Mouse (Mus musculus) small intestine, adult 2 months (tissue): Measurements from ENCODE around the gene Tom1l1. TPM values are rescaled to one million over a fixed set of nuclear protein-coding genes. Genes with fewer than 3 reads are reported as not detected.
"Not testable (repeated sequence)": the region's sequence is repeated elsewhere in the genome, so short reads cannot be mapped to it uniquely, and the experiment has no call there.

ENCODE experiments used
- H3K27ac ChIP-seq: fragments of 200-500 bp; 2 replicates; pipeline ENCODE4 v1.5.1; 2012; ENCODE audit warnings: low read depth, low read length, control low read depth, inconsistent platforms; ENCODE audit not compliant: insufficient read depth
- H3K27me3 ChIP-seq: fragments of 200-500 bp; 2 replicates; pipeline ENCODE4 v1.6.1; 2012; ENCODE audit warnings: mild to moderate bottlenecking, moderate library complexity, low read length, inconsistent platforms; ENCODE audit not compliant: control insufficient read depth, insufficient read depth
- H3K36me3 ChIP-seq: fragments of 200-500 bp; 2 replicates; pipeline ENCODE4 v1.6.1; 2012; ENCODE audit warnings: mild to moderate bottlenecking, low read length, control low read depth, inconsistent platforms; ENCODE audit not compliant: control insufficient read depth, insufficient read depth
- H3K4me1 ChIP-seq: fragments of 200-500 bp; 2 replicates; pipeline ENCODE4 v1.6.1; 2012; ENCODE audit warnings: low read length, inconsistent platforms, mixed read lengths; ENCODE audit not compliant: control insufficient read depth, insufficient read depth, insufficient read length
- H3K4me3 ChIP-seq: fragments of 200-500 bp; 2 replicates; pipeline ENCODE4 v1.5.1; 2012; ENCODE audit warnings: low read depth, mild to moderate bottlenecking, control low read depth, inconsistent platforms, low read length, moderate library complexity
- CTCF ChIP-seq: fragments of 200-500 bp; IDR thresholded peaks from 2 replicates; pipeline ENCODE4 v1.5.1; 2012; ENCODE audit warnings: low read depth, mild to moderate bottlenecking, control low read depth, inconsistent platforms, low read length, moderate library complexity, mixed read lengths; ENCODE audit not compliant: insufficient replicate concordance, insufficient read length; ENCODE audit errors: extremely low read depth
- POLR2A ChIP-seq: fragments of 200-500 bp; IDR thresholded peaks from 2 replicates; pipeline ENCODE4 v1.6.1; 2012; ENCODE audit warnings: low read depth, mild to moderate bottlenecking, control low read depth, inconsistent platforms, low read length, moderate library complexity
- WGBS: fragments of 180-500 bp; shearing (Covaris S2); methylation state at CpG from one replicate; pipeline ENCODE4 v1.1.7; 2018; 5-methylcytosine and 5-hydroxymethylcytosine counted together
- polyA plus RNA-seq: library from polyadenylated mRNA; depleted of rRNA; stranded (reverse); fragments of >200 nt; gene quantifications from 2 replicates; pipeline ENCODE4 v1.2.3, GENCODE M21; 2012; rRNA removed

The Tom1l1 gene
- 5.4 and 9.7 TPM in 2 replicates for polyA plus RNA-seq

DNA sequence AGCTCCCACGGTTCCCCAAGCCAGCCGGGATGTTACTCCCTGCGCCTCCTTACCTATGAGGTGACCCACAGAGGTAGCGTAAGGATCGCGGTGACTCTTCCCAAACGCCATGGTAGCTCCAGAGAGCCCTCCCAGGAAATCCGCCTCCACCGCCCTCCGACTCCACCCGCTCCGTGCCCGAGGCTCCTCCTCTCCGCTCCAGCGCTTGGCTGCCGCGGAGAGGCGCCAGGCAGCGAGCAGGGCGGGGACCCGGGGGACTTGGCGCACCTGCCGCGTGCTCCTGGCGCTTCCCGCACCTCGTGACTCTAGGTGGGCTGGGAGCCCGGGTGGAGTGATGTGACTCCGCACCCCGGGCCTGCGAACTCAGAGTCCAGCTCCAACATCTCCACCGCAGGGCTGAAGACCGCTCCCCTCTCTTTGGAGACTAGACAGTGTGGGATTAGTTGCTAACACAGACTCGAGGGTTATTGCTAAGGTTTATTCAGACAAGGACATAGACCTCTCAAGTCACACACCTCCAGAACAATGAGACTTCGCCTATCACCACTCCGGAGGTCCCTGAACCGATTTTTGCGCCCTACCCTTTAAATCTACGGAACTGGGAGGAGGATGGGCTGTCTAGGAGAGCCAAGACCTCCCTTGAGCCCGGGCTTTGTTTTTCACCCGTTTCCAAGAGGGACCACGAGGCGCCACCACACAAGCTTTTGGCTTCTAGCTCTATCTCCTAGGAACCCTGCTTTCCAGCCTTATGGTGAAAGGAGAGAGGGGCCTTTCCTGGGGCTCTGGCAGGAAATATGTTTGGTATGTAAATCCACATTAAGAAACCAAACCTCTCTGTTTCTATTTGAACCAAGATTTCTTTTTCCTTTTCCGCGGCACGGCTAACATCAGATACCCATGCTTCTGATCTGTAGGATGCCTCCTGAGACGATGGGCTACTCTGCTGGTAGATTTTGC is at the start of gene Tom1l1:
TSS of gene Tom1l1 (minus strand) at position 907 of the 957 bp plus-strand sequence.
- 7% methylated on average over 47 of the region's 47 CpGs for WGBS
- H3K27me3 ChIP-seq, result no peaks in the 10 kb centered on the region
- peaks cover 5% of the 10 kb centered on the region; the same call in 1 of the 2 replicates for H3K4me1 ChIP-seq
- H3K27ac ChIP-seq, result peak within 1 kb of the TSS; percentile 26; the same call in 1 of the 2 replicates
- TF ChIP-seq POLR2A (no peak), CTCF (no peak)
- peak within 1 kb of the TSS; percentile 85 for H3K4me3 ChIP-seq
- H3K36me3 ChIP-seq, result peaks cover 9% of the 10 kb centered on the region

DNA sequence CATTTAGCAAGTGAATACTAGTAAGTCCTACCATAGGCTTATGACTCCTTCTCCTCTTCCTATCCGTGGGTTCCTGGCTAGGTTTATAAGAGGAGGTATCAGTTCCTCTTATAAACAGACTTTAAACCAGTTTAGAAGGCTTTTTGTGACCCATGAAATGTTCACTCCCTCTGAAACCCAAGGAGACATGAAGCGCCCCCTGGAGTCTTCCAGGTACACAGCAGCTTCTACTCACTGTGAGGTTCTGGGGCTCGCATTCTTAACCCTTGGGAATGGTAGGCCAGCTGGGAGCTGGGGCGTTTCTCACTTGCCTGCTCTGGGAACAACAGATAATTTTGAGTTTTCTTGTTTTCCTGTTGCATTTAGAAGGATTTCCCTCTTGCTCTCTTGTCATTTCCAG is 45.4 kb upstream of the Tom1l1 start:
- H3K4me1 ChIP-seq, result no peaks in the 10 kb centered on the region
- 71% methylated on average over 4 of the region's 4 CpGs for WGBS
- no peak overlapping the region for H3K4me3 ChIP-seq
- H3K27me3 ChIP-seq, result no peaks in the 10 kb centered on the region
- TF ChIP-seq CTCF (no peak), POLR2A (no peak)
- no peaks in the 10 kb centered on the region for H3K36me3 ChIP-seq
- no peak overlapping the region for H3K27ac ChIP-seq

DNA sequence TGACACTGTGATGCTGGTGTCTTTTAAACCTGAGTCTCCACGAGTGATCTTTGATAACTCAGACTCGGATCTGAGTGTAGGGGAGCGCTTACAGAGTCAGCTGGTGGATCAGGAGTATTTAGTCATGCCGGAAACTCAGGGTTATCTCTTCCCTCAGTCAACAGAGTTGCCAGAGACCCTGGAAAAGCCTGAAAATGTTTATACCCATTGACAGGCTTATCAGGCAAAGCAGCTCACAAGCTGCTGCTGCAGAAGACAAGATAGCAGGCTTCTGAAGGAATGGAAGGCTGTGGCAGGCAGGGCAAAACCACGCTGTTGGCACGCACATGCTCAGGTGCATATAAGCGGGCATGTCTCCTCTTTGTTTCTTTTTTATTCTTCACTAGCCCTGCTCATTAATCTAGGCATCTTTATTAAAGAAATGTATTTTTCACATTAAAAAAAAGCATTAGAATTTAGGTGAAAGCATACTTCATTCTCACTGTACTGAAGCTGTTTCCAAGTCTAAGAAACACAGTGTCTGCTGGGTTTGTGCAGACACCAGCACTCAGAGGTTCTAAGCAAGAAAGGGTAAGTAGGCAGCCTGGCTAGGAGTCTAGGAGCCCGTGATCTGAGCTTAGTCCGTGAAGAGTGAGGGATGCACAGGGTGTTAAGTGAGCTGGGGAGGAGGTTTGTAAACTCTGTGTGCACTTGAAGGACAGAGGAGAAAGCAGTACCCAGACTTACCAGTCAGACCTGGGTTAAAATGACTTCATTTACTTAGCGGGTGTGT is 39.4 kb upstream of the Tom1l1 start:
- WGBS, result 45% methylated on average over 10 of the region's 10 CpGs
- Histone ChIP-seq H3K4me1 (no peaks in the 10 kb centered on the region), H3K27me3 (no peaks in the 10 kb centered on the region), H3K36me3 (no peaks in the 10 kb centered on the region), H3K4me3 (no peak overlapping the region), H3K27ac (no peak overlapping the region)
- TF ChIP-seq POLR2A, result no peak
- no peak for TF ChIP-seq CTCF

DNA sequence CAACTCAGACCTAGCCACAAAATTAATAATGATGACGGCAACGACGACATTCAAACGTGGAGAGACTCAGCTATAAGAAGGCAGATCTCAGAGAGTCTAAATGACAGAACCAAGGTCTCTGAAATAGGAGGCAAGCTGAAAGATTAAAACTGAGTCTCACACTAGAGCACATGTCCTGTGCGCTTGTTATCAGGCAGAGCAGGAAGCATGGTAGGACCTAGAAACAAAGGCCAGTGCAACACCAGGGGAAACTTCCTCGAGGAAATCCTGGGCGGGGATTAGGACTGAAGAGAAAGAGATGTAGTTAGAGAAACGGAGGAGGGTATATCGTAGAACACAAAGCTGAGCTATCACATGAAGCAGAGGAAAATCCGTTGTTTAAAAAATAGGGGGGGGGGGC is 38.6 kb upstream of the Tom1l1 start:
- Histone ChIP-seq H3K27ac (no peak overlapping the region), H3K27me3 (no peaks in the 10 kb centered on the region), H3K4me3 (no peak overlapping the region), H3K4me1 (no peaks in the 10 kb centered on the region), H3K36me3 (no peaks in the 10 kb centered on the region)
- no peak for TF ChIP-seq CTCF
- no peak for TF ChIP-seq POLR2A
- WGBS, result 70% methylated on average over 10 of the region's 10 CpGs

DNA sequence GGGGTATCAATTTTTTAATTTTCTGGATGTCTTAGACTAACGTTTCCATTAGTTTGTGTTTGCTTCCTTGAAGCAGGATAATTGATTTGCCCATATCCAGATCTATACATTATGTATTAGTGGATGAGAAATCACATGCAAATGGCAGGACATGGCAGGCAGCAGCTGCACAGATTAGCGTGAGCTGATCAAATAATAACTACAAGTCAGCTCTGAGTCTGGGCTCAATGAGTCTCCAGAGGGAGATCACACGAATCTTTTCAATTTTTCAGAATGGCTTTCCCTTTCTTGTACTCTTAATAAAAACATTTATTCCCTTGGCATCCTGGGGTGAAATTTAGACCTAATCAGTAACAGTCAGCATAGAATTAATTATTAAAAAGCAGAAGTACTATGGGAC is 34.1 kb upstream of the Tom1l1 start:
- 69% methylated on average over 3 of the region's 3 CpGs for WGBS
- TF ChIP-seq CTCF (no peak), POLR2A (no peak)
- no peaks in the 10 kb centered on the region for H3K4me1 ChIP-seq
- no peaks in the 10 kb centered on the region for H3K36me3 ChIP-seq
- H3K4me3 ChIP-seq, result no peak overlapping the region
- H3K27me3 ChIP-seq, result no peaks in the 10 kb centered on the region
- H3K27ac ChIP-seq, result no peak overlapping the region

DNA sequence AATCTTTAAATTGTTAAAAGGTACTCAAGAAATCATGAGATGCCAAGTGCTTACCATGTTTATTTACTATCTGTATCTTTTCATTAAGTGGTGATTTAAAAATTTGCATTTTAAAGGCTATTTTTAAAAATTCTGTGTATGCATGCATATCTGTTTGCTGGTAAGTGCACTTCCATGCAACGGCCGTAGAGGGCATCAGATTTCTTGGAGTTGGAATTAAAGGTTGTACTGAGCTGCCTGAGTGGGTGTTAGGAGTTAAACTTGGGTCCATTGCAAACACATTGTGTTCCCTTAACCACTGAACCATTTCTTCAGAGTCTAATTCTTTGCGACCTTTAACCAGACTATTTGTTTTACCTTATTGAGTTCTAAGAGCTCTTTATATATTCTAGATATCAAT is 29.6 kb upstream of the Tom1l1 start:
- TF ChIP-seq POLR2A (no peak), CTCF (no peak)
- Histone ChIP-seq H3K4me3 (no peak overlapping the region), H3K27me3 (no peaks in the 10 kb centered on the region), H3K27ac (no peak overlapping the region), H3K4me1 (no peaks in the 10 kb centered on the region), H3K36me3 (no peaks in the 10 kb centered on the region)
- WGBS, result 79% methylated on average over 3 of the region's 3 CpGs

DNA sequence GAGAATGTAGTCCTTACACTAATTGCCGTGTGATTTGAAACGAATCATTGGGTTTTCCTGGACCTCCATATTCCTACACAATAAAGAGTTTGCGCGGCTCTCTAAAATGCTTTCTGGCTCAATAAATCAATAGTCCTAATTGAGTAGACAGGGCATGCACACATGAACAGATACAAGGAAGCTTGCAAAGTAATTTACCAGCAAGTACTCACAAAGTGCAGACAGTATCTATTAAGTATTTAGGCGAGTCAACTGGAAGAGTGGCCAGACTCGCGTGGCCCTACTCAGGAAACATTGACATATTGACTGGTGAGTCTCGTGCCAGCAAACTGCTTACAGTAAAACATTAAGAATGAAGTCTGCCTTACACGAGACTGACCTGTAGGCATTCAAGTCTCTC is 23.4 kb upstream of the Tom1l1 start:
- no peaks in the 10 kb centered on the region for H3K36me3 ChIP-seq
- H3K27ac ChIP-seq, result no peak overlapping the region
- H3K27me3 ChIP-seq, result no peaks in the 10 kb centered on the region
- TF ChIP-seq CTCF (no peak), POLR2A (no peak)
- H3K4me1 ChIP-seq, result no peaks in the 10 kb centered on the region
- H3K4me3 ChIP-seq, result no peak overlapping the region
- WGBS, result 54% methylated on average over 9 of the region's 9 CpGs

DNA sequence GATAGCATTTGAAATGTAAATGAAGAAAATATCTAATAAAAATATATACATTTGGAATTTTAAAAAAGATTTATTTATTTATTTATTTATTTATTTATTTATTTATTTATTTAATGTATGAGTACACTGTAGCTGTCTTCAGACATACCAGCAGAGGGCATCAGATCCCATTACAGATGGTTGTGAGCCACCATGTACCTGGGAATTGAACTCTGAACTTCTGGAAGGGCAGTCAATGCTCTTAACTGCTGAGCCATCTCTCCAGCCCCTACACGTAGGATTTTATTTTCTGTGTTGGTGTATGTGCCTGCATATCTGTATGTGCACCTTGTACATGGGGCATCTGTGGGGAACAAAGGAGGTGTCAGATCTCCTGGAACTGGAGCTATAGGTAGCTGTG is 19.0 kb upstream of the Tom1l1 start:
- H3K27ac ChIP-seq, H3K27me3 ChIP-seq, H3K4me3 ChIP-seq, H3K36me3 ChIP-seq, H3K4me1 ChIP-seq: not testable (repeated sequence)
- WGBS, result 85% methylated on average over 1 of the region's 1 CpGs
